Mouse (Mus musculus) WW6 (cell line): ENCODE data around the gene Xpr1.

Experiments
- DNase-seq: peaks from one replicate; pipeline ENCODE4 v3.0.0-alpha.2; 2013; ENCODE audit warnings: low read depth, low spot score

The Xpr1 gene

DNA sequence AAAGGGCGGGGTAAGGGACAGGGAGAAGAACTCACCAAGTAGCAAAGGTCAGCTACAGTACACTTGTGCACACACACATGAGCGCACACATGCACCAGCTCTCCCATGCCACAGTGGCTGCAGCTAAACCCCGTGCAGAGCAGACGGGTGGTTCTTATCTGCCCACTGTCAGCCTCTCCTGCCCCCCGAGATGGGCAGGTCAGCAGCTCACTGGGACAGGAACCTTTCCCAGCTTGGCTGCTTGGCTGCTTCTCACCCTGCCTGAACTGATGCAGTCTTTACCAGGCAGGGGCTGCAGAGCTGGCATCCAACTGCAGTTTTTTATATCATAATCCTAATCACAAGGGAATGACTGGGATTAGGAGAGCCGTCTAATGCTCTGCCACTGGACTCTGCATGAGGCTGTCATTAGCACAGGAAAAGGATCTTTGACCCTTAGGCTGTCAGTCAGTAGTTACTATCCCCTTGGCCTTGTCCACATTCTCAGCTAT lies 164.5 kb downstream of the Xpr1 start:
- no peak for DNase-seq

DNA sequence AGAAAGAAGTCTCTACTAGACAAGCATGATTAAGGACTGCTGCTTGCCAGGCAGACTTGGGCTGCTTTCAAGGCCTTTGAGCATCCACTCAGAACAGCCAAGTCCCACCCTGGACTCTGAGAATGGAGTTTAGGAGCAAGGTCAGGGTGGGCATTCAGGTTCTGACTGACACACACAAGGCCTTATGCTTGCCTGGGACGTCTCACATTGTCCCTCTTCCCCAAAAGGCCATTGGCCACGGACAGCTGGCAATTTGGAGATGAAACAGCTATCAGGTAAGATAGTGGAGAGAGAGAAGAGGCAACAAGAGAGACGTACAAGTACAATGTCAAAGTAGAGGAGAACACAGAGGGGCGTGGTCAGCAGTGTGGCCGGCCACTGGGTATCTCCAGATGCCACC lies 165.6 kb downstream of the Xpr1 start:
- no peak for DNase-seq

GRCm38 (mm10) chr1:155250531-155251135 lies 166.6 kb downstream of the Xpr1 start:
- DNase-seq: no peak

DNA sequence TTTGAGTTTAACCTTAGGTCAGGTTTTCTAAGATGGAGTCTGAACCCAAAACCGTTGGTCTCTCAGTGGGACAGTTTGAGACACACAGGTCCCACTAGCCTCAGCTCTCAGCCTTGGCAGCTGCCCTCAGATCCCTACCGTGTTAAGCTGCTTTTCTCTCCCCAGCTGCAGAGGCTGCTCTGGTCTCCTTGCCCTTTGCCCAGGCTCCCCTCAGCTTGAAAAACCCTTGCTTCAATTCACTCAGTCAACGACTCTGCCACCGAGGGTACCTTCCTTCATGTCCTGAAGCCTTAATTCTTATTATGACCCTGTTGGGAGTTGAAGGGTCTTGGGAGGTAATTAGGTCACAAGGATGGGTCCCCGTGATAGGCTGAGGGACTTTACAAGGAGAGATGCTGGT lies 167.3 kb downstream of the Xpr1 start:
- no peak for DNase-seq

- no peak for DNase-seq
Measured at GRCm38 (mm10) chr1:155248041-155248440, 169.2 kb downstream of the Xpr1 start.

- DNase-seq: no peak
Measured at GRCm38 (mm10) chr1:155247441-155247840, 169.8 kb downstream of the Xpr1 start.

- no peak for DNase-seq
Measured at GRCm38 (mm10) chr1:155245516-155245915, 171.7 kb downstream of the Xpr1 start.

DNA sequence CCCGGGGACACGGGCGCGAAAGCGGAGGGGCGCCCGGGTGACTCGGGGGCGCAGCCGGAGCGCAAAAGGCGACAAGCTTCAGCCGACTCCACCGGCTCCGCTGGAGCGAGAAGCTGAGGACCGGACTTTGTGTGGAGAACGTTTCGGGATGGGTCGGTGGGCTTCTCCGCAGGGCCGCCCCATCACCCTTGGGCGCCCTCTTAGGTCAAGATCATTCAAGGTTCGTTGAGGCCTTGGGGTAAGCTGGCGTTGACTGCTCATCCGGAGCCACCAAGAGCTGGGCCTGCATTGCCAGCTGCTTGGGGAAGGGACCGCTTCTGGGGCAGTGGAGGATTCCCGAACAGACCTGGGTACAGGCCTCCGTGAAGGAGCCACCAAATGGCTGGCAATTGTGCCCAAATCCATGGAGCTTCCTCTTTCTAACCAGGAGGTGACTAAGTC lies 172.4 kb downstream of the Xpr1 start:
- DNase-seq: no peak

DNA sequence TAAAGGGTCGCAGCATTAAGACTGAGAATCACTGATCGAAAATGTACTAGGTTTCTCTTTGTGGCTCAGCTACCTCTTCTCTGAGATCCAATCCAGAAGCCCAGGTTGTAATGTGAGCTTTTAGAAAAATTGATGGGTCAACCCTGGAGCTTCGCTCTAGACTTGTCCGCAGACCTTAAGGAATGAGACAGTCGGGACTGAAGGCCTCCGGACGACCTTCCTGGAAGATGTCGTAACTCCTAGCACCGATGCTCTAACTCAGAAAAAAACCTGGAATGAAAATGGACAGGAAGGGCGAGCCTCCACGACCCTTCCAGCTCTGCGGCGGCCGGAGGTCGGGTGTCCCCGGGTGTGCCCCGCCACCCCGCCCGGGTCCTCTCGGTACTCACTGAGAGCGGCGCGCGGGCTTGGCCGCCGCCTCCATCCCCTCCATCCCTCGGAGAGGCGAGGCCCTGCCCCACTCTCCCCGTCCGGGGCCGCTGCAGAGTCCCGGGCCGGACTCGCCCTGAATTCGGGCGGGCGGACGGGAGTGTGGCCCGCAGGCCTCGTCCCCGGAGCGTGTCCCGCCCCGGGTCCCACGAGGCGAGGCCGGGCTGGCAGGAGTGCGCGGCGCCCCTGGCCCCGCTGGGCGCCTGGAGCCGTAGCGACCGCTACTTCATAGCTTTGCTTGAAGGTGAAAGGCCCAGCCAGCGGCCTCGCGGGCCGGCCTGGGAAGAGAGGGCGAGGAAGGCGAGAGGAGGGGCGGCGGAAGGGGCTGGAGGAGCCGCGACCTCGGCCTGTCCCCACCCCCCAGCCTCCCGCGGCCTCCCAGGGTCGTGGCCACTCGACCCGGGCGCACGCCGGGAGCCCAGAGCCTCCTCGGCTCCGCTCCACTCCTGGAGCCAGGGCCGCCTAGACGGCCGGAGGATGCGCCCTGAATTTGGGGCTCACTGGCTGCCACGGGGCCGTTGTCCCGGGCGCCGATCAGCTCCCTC lies 173.1 kb downstream of the Xpr1 start, which contains the start of gene BC034090:
Gene BC034090, minus strand, starts transcription at position 648 of the 974 bp plus-strand sequence.
- DNase-seq: no peak

DNA sequence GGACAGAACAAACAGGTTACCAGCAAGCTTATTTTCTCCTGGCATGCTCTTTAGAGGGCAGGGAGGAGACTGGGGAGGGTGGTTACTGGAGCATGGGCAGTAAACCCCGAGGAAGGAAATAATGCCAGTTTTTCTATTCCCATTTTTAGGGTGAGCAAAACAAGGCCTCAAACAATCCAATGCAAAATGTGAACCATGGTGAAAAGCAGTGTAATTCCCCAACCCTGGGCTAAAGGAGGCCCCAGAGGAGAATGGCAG lies 174.8 kb downstream of the Xpr1 start:
- DNase-seq: no peak

GRCm38 (mm10) chr1:155241701-155242487 lies 175.3 kb downstream of the Xpr1 start:
- no peak for DNase-seq

DNA sequence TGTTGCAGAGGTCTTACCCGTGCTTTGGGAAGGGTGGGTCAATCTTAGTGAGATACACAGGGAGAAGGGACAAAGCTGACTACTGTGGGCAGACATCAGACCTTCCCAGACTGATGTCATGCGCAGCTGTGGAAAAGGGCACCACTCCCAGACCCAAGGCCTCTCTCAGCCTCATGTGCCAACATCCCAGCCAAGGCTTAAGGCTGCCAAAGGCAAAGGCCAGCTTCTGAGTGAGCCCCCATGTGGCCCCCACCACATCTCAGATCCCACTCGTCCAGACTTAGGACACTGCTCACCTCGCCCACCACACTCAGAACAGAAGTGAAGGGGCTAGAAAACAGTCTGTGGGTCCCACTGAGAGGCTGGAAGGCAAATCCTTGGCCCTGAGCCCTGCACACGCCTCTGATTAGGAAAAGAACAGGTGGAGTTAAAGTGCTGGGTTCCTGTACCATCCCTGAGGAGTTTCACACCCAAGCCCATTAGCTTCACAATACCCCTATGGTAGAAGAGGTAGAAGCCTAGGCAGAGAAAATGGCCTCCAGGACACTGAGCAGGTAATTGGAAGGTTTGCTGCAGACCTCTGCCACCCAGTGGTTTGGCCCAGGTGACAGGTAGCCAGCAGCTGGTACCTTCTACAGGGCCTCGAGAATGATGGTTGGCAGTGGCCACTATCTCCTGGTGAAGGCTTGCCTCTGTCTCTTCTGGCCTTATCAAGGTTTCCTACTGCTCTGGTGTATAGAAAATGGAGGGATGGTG lies 177.1 kb downstream of the Xpr1 start:
- no peak for DNase-seq

DNA sequence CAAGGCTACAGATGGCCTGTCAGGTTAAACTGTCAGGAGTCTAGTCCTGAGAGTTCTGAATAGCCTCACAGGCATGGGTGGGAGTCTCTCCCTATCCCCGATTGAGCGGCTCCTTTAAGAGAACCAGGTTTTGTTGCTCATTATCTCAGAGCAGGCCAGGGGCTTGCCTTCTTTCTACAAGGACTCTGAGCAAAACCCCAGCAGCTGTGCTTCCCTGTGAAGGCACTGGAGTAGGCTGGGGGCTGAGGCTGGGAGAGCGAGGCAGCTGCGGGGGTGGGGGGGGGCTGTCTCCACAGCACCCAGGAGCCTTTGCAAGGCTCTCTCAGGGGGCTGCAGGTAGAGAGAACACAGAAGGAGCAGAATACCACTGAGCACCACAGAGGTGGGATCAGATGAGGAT lies 178.0 kb downstream of the Xpr1 start:
- DNase-seq: no peak

DNA sequence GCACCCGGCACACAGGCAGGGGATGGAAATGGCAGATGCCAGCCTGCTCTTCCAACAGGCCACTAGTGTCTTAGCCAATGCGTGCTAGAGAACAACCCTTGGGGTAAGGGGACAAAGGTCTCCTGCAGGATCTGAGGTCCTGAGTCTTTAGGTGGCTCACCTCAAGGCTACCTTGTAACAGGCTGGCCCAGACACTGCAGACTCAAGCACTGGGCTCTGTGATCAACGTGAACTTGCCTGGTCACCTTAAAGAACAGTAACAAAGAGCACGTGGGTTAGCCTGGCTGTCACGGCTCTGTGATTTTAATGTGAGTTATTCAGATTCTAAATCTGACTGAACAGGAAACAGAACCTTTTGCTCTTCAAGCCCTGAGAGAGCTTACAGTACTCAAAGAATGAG lies 179.1 kb downstream of the Xpr1 start:
- no peak for DNase-seq

DNA sequence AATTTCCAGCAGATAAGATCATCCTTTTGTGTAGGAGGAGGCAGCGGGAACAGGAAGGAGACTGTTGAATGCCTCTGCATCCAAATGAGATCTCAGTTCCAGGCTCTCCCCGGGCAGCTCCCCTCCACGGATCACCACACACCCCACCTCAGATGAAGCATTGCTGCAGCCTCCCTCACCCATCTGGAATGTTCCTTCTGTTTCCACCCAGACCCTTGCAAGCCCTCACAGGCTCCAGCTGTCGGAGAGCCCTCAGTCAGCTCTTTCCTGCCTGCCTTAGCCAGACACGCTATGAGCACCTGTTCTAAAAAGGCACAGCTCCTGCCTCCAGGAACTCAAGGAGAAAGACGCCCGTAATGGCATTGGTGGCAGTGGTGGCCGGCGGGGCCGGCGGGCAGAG lies 179.8 kb downstream of the Xpr1 start:
- no peak for DNase-seq

DNA sequence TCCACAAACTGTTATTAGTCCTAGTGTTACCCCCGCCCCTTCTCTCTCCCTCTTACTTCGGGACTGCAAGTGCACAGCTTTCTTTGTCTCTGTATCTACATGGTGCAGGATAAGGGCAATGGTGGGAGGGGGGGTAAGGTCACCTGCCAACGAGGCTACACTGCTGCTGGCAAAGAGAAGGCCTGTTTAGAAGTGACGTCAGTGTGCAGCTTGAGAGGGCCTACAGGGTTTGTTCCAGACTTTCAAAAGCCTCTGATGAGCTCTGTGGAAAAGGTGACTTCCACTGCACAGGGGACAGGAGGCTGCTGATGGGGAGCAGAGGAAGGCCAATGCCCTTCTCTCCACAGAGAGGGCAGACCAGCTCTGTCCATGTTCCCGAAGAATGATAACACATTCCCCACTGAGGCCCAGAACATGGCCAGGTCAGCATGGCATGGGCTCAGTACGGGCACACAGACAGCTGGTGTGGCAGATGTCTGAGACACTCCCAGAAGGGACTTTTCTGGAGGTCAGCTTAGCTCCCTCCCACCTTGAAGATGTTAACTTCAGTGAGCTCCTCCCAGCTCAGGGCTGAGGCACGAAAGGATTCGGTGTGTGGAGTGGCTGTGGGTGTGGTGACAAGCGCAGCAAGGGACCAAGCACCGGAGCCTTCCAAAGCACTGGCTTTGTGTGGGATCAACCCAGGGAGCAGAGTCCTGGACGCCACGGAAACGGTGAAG lies 180.8 kb downstream of the Xpr1 start:
- DNase-seq: no peak

DNA sequence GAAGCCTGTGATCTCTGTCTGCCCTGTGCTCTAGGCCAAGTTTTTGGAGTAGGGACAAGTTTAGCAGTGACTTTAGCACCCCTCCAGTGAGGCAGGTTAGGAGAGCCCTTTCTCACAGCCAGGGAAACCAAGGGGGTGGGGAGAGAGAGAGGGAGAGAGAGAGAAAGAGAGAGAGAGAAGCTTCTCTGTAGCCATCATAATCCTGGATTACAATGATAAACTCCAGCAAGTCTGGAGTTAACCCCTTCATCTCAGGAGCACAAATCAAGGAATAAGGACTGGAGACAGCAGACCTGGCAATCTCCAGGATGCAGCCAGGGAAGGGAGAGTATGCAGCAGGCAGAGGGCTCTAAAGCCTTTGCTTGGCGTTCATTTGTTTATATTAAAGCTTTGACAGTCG lies 181.6 kb downstream of the Xpr1 start:
- DNase-seq: no peak

- DNase-seq: no peak
Measured at GRCm38 (mm10) chr1:155233931-155234607, 183.1 kb downstream of the Xpr1 start.

DNA sequence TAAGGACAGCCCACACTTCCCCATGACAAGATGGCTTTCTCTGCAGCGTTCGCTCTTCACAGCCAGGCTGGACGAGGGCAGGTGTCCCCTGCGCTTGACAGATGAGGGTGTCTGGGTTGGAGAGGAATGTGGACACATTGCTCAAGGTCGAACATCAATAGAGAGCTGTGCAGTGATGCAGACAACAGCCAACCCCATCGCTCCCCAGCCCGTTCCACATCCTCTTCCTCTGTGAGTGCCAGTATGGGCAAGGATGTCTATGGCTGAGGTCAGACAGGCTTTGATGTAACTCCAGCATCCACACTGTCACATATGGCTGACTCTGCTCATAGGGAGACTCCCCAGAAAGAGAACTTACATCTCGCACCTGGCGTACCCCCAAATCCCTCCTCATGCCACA lies 183.8 kb downstream of the Xpr1 start:
- DNase-seq: no peak

DNA sequence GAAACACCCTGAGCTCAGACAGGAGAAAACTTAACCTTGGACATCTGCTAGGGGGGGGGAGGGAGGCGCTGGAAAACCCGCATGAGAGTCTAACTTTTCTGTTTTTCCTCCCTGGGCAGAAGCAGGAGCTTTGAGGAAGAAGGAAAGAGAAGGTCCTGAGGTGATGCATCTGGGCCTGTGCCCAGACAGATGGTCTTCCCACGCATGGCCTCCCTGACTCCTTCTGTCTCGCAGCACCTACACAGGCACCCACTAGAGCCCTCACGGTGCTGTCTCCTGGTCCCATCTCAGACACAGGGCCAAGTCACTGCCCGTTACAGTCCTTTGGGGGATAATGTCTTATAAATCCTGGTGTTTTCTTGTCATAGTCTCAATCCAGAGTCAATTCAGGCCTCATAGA lies 184.4 kb downstream of the Xpr1 start:
- DNase-seq: no peak
